Mouse (Mus musculus): Measurements from ENCODE around the gene Gm10160.
A peak's percentile ranks its signal among the peaks of the same experiment; 100 is the strongest.

Gene Gm10160

DNA sequence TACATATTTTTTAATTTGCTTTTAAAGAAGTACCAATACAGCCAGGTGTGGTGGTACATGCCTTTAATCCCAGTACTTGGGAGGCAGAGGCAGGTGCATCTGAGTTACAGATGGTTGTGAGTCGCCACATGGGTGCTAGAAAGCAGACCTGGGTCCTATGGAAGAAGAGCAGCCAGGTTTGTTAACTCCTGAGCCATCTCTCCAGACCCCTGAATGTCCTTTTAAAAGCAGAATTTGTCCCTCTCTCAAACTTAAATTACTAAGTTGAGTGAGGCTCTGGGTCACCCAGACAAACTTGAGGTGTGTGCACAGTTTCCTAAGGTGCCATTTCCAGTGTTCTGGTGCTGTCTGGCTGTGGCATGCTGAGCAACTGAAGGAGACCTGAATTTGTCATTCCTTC lies at the start of gene Gm10160:
TSS of gene Gm10160 (minus strand) at position 101 of the 400 bp plus-strand sequence.
- DNase-seq: no peak

DNA sequence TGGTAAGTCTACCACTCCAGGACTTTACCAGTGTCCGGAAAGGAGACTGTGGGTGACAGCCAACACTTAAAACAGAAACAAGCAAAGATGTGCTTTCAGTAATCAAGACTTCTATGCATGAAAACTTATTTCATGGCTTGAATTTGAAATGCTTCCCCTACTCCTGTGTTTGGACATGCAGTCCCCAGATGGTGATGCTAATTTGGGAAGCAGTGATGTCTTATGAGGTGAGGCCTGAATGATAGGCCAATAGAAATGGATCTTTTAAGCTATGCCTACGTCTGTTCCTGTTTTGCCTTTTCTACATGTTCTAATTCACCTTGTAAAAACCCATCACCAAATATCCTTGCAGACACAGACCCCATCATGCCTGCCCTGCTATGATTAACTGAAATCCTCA lies 49.3 kb upstream of the Gm10160 start:
- no peak for DNase-seq

DNA sequence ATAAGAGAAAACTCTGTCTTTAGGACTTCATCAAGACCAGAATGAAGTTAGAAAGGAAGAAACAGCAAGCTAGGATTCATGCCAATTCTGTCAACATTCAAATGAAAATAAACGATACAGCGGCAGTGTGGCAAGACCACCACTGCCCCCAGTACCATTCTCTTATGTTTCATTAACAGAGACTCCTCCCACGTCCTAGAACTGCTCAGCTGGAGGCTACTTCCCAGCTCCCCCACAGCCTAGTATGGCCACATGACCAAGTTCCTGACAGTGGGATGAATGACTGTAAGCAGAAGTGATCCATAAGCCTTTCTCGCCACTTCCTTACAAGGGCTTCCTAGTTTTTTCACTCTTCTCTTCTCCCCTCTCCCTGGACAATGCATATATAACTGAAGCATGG lies 48.5 kb upstream of the Gm10160 start:
- DNase-seq: no peak

DNA sequence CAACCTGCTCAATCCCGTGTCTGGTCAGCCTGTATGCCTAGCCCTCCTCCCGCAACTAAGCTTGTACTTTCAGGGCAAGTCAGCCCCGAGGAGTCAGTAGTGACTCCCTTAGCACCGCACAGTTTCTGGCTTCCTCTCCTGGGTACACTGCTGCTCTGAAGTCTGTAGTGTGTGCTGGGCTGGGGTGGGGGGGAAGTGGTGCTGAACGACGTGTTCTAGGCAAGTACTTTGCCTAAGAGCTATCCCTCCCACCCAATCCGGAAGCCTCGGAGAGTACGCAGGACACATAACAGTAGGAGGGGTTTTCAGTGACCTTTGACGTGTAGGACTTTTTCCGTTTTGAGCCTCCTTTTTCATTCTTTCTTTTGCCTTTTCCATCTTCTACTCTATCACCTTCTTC lies 43.8 kb upstream of the Gm10160 start:
- DNase-seq: no peak

DNA sequence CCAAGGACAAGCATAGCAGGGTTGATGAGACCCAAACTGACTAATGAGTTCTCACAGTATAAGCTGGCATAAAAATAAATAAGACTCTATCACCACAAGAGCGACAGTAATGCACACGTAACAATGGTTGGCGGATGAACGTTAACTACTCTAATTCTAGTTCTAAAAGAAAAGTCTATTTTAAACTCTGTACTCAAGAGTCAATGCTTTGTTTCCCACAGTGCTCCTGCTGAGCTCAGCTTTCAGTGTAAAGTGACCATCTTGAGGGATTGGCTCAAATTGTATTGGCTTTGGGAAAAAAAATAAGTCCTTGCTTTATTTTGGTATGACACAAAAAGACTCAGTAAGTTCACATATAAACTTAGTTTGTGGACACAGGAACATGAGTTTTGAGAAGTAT lies 29.5 kb upstream of the Gm10160 start:
- DNase-seq: no peak

DNA sequence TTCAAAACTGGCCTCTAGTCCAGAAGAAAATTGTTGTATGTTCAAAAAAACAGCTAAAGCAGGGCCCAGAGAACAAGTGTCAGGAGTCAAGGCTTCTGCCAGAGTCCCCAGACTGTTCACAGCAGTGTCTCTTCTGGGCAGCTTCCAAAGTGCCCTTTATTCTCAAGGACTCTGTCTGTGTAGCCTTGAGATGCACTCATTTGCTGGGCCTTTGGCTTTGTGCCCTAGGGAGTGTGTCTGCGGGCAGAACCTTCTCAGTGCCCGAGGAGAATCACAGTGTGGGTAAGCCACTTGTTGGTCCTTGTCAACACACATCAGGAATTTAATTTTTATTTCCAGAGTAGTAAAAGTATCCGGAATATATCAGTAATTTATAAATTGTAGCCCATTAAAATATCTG lies 26.0 kb upstream of the Gm10160 start:
- DNase-seq: peak; percentile 53 to 68

DNA sequence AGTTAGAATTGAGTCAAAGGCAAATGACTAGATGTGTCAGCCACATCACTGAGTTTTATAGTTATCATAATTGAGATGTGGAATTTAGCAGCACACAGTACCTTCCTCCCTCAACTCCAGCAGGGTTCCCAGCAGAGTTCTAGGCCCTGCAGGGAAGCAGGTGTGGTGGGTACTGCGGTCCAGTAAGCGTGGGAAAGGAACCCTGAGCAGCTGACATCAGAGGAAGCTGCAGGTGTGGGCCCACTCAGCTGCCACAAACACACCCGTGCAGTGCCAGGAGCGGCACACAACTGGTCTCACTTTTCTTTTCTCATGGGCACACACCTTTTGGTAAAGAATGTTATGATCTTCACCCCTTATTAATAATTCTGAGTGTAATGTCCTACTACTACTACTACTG lies 25.2 kb upstream of the Gm10160 start:
- DNase-seq: no peak

DNA sequence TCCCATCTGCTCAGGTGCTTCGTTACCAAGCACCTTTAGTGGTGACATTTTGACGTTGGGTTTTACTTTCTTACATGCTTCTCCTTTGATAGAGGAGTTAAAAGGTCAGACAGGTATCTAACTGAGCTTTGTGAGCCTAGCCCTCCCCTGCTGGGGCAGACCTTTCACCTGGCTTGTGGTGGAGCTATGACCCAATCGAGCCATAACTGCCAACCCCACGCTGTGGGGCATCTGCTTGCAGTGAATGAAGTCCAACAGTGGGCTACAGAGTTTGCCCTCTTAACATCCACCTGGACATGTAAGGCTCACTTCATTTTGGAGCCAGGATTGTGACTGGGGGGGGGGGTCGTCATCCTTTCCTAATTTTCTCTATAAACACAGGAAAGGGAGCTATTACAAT lies 24.7 kb upstream of the Gm10160 start:
- peak; percentile 44 to 62 for DNase-seq

DNA sequence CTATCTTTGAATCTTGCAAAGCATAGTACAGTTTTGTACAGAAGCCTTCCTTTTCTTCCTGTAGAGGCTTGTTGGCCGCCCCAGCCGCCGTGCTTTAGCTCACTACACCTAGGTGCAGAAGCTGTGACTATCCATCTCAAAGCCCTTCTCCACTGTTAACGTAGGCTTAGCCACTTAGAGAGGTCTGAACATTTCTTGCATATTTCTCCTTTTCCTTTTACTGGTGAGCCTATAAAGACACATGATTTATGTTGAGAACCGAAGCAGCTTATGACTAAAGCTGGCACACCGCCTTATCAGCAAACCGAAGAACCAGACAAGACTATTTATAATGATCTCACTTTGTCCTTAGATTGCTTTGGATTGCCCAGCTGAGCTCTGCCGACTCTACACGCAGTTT lies 19.8 kb upstream of the Gm10160 start:
- DNase-seq: no peak

DNA sequence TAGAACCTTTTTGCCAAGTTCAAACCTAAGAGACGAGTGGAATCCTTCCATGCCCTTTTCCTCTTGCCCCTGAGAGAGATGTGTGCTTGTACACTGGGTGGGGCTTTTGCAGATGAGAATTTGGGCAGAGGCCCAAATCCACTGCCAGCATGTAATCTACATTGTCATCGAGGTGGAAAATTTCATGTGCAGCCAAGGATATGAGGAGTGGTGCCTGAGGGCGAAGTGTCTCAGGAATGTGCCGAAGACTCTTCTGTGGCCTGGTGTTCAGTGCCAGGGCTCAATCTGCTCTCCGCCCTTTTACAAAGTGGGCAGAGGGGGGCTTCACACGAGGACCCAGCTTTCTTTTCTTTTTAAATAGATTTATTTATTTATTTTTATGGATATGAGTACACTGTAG lies 19.0 kb upstream of the Gm10160 start:
- peak; percentile 51 to 54 for DNase-seq

DNA sequence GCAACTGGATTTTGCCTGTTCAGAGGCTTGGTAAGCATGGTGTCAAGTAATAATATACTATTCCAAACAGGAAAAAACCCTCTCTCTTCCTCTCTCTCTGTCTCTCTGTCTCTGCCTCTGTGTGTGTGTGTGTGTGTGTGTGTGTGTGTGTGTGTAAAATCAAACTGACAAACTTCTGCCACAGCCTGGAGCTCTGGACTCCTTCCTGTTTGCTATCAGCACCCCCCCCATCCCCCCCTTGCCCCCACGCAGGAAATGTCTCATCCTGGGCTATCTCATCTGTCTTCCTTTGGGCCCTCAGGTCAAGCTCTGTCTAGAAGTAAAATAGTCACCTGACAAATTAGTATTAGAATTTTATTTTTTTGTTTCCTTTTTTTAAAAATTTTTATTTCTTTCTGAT lies 18.2 kb upstream of the Gm10160 start:
- DNase-seq: no peak

DNA sequence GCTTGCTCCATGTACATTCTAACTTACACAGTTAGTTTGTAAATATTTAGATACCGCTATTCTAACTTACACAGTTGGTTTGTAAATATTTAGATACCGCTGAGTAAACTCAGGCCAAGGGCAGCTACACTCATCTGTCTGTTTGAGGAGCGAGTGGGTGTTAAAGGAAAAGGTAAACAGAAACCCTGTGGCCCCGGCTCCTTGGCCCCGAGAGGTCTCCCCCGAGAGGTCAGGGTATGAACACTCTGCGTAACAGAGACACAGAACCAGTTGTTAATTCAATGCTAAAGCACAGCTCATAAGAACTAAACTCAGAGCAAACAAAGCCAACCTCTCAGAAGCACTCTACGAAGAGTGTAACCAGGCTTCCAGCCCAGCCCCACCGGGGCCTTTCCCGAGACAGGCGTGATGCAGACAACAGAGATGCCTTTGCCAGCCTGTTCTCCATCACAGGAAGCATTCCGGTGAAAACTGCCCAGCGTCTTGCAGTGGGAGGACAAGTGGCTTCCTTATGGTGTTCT lies 17.0 kb upstream of the Gm10160 start:
- DNase-seq: no peak

DNA sequence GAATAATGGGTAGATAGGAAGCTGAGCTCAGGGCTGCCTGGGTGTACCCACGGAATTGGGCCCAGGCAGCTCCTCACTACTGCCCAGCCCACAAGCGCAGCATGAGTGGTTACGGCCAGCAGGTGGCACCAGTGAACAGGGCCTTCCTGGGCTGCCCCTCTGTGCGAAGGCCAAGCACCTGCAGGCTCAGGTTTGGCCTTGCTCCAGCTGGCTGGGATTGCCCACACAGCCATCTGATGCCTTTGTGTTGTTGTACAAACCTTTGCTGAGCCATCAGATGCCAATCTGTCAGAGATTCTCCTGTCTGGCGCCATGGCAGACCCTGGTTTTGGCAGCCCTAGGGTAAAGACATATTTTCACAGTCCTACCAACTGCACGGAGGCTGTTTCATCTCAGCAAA lies 12.6 kb upstream of the Gm10160 start:
- DNase-seq: peak; percentile 99 to 100

DNA sequence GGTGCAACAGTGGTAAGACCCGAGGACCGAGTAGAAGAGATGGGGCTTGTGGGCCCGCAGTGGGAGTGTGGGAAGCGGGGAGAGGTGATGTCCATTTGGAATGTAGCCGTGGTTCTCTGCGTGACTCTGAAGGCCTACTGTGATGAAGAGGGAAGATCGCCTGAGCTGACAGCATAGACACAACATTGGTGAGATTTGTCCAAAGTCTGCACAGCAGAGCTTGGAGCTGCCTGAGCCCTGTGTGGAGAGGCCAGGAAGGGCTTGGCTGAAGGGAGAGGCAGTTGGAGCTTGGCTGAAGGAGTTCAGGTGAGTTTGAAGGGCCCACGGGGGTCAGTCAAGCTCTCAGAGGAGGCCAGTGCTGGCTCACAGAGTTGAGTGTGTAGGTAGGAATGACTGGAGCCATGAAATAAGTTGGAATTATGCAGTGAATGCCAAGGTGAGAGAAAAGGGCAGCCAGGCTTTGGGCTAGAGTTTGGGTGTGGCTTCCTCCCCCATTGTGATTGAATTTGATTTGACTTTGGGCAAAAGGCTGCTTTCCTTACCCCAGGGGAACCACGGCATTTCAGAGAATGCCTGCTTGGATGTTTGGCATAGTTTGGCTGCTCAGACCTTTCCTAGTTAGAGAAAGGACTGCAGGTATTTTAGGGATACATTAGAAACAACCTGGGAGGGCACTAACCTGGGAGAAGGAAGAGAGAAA lies 11.8 kb upstream of the Gm10160 start:
- DNase-seq: no peak

DNA sequence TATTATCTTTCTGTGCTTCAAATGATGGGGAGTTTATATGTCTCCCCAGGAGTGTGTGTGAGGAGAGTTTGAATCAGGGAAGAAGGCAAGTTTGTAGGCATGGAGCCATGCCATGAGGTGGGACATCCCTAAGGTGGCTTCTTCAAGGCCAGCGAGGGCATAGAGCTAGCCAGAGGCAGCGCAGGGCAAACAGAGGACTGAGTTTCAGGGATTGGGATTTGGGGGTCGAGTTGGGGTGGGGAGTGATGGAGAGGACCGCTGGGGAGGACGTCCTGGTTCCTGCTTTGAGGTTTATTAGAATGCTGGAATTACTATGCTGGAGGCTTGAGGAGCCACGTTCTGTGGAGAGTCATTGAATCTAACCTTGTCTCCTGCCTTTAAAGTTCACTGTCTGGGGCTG lies 10.3 kb upstream of the Gm10160 start:
- DNase-seq: no peak

DNA sequence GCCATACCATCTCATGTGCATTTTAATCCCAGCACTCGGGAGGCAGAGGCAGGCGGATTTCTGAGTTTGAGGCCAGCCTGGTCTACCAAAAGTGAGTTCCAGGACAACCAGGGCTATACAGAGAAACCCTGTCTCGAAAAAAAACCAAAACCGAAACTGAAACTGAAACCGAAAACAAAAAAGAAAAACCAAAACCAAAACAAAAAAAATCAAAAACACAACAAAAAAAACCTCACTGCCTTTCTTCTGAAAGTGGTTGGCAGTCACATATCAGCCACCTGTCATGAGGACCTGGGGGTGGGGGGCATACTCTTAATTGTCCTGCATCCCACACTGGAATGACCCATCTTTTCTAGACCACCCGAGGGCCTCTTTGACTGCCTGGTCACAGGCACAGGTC lies 9.0 kb upstream of the Gm10160 start:
- DNase-seq: no peak

DNA sequence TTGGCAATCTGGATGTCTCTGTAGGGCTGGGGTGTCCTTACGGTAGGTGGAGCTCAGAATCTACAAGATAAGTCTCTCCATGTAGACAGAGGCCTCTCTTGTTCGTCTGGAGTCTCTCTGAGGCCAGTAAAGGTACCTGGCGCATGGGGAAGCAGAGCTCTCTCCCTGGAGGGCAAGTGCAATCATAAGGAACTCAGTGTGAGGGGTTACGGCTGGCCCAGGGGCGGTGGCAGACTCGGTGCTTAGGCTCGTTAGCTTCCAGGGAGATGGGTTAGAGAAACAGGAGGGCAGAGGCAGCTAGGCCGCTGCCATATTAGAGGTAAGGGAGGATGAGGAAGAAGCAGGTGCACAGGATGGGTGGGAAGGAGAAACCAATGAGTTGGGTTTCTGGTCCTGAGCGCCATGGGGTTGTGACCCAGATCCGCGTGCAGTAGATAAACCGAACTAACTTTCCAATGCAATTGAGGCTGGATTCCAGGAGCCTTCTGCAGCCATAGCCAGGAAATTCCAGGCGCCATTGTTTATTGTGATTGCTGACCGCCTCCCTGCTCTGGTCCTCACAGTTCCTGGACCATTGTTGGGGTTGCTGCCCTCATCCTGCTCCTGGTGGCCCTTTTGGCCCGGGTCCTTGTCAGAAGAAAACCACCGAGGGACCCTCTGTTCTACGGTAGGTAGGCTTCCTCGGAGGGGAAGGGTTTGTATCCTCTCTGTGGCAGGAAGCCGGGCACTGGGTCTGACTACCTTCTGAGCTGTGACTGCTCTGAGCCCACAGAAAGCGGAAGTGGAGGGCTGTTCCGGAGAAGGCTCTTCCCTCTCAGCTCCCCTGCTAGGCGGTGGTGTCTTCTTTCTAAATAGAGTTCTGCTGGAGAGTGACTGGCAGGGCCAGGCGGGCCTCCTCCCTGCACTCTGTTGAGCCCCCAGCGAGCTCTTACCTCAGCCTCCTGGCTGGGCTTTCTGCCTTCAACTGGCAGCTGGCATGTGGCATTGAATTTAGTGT lies 7.3 kb upstream of the Gm10160 start:
- no peak for DNase-seq

DNA sequence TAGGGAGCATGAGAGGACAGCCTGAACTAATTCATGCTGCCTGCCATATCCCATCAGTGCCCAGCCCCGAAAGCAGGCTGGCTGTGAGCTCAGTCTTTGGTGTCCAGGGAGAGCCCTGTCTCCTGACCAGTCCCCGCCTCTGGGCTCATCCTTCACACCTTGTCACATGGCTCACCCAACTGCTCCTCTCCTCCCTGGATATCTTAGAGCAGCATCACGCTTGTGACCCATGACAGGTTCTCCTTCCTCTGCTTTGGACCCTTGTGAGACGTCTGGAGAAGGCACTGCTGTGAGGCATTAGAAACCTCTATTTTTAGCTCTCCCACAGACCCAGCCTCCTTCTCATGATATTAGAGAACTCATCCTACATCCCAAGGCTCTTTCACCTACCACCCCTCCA lies 6.3 kb upstream of the Gm10160 start:
- no peak for DNase-seq

DNA sequence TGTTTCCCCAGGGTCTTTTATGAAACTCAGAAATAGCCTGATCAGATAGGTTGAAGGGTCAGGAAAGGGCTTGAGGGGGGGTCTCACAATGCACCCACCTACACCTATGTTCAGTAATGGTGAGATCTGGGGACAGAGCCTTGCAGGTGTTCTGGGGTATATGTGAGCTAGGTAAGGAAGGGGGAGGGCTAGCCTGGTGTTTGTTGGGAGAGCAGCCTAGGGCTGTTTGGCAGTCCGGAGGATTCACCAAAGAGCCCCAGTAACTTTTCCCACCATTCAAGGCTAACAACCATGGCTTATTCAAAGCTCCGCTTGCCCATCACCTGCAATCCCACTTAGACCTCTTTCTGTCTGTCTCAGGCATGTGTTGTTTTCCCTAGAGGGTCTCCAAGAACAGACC lies 5.9 kb upstream of the Gm10160 start:
- DNase-seq: no peak

DNA sequence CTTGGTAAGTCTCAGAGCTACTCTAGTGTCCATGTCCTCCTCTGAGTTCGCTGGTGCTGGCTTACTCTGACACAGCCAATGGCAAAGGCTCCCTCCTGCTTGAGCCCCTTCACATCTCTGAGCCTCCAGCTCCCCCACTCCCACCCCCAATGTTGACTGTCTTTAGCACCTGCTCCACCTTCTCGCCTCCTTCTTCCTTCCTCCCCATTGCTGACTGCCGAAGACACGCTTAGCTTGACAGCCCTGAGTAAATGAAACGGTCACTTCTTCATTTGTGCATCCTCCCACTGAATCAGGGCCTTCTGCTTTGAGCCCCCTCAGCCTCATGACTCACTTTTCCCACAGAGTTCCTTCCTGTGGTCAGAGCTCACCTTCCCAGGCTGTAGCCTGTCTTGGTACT lies 5.4 kb upstream of the Gm10160 start:
- no peak for DNase-seq

DNA sequence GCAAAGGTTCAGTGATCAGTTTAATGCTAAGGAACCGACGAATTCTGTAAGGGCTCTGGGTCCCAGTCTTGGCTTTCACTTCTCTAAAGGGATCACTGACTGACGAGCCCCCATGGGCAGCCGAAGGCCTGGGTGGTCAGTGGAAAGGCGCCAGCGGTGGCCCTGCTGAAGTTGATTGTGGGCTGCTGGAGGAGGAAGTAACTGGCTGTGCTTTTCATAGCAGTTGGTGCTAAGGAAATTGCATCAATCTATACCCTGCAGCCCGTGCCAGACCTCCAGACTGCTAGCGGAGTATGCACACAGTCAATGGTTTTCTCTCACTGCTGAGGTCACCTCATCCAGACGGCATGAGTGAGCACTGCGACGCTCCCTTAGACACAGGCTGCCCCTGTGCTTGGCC lies 4.5 kb upstream of the Gm10160 start:
- peak in 1 of 2 experiments; percentile 26 for DNase-seq

DNA sequence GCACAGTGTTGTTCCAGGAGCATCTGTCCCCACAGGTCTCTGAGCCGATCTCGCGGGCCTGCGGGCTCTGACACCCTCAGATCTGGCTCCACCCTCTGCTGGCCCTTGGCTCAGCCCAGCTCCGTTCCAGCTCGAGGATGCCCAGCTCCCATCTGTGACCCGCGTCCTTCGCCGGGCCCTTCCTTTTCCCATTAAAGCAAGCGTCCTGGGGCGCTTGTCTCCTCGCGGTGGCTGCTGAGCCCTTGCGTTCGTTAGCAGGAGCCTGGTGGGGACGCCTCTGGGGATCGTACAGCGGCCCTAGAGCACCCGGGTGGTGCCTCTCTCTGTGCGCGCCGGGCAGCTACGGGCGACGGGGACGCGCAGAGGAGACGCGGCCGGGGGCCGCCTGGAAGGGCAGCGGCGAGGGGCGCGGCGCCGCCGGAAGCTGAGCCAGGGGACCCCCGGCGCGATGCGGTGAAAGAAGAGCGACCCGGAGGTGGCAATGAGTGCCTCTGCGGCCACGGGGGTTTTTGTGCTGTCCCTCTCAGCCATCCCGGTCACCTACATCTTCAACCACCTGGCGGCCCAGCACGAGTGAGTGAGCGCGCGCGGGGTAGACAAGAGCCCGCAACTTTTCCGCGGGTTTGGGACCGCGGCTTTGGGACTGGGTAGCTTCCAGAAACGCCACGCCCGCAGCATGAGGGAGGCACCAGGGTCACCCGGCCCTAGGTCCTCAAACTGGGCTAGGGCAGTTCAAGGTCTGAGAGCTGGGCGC lies 3.6 kb upstream of the Gm10160 start, which contains the start of gene Tm6sf1:
TSS of gene Tm6sf1 (plus strand) at position 34 of the 754 bp plus-strand sequence.
- DNase-seq: peak; percentile 60 to 69

DNA sequence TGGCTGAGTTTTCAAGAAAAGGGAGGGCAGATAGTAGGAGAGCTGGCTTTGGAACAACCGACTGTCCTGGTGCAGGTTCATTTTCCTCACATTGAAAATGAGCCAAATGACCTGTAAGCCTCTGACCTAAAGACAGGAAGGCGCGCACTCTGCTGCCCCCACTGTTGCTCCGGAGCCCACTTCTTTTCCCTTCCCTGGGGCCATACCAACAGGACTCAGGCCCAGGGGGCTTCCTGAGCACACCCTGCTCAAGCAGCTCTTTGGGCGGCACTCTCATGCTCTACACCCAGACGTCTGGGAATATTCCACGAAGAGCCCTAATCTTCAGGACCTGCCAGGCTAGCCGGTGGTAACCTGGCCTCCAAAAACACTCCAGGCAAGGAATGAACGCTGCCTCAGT lies 2.6 kb upstream of the Gm10160 start:
- DNase-seq: no peak
